ENCODE assay signal across 11 mouse cellular contexts in genomic region chr2:29426684-29427083, GRCm38 (mm10).
DNase-seq lines count a peak whose midpoint lies in the region; ATAC-seq and TF ChIP-seq lines count a peak whose summit lies in the region.
"Had no signal": no experiment of that assay in that cellular context is flagged by ENCODE, and none has a peak within 500 bp of the region (broad histone marks: within the 10 kb centered on the region; RNA-seq: fewer than 3 reads in every experiment).

No protein-coding gene starts in this region.

- intact Hi-C loops in heart, postnatal 14 days (cut with DNase I), result loop anchor here (5.0 kb wide), 1 partner anchor 96 kb away; no protein-coding TSS in a partner anchor

- DNase-seq in hindbrain, postnatal 0 days (ENCODE audit: low spot score), result peak; percentile 51
- peak; percentile 75 for DNase-seq in adrenal gland, postnatal 10 days
- peak; percentile 92 to 95 for DNase-seq in cerebellum, postnatal 25 days
- DNase-seq in heart, postnatal 14 days, result peak; percentile 70 to 77
- no peak for DNase-seq in c-Kit-positive CD71-positive TER-119-positive erythroid progenitor cells, embryonic 14.5 days (ENCODE audit: low spot score)
- no peak for DNase-seq in forebrain, embryonic 11.5 days (ENCODE audit: low spot score)
- no peak for DNase-seq in frontal cortex, adult 2 months (ENCODE audit: extremely low spot score in 1 of 2, low spot score in 1 of 2)
- DNase-seq: kidney, postnatal 14 days had no signal

- ATAC-seq in hindbrain, postnatal 0 days, result no peak
- no peak for ATAC-seq in hindbrain, embryonic 12.5 days (ENCODE audit: low FRiP score)
- no peak for ATAC-seq in forebrain, embryonic 11.5 days (replicated peaks; ENCODE audit: low FRiP score)
- ATAC-seq: CD4-positive, CD25-positive, alpha-beta regulatory T cell, adult 4 months had no signal

- no peak overlapping the region for H3K4me3 ChIP-seq in hindbrain, postnatal 0 days (ENCODE audit: low read length)
- H3K4me3 ChIP-seq in hindbrain, embryonic 12.5 days, result no peak overlapping the region
- H3K4me3 ChIP-seq in forebrain, embryonic 11.5 days (ENCODE audit: low read depth, low read length), result no peak overlapping the region
- H3K4me3 ChIP-seq: heart, embryonic 13.5 days had no signal

- H3K9ac ChIP-seq in hindbrain, postnatal 0 days (replicated peaks; ENCODE audit: low read length), result no peak overlapping the region
- H3K9ac ChIP-seq in hindbrain, embryonic 12.5 days, result no peak overlapping the region
- no peak overlapping the region for H3K9ac ChIP-seq in forebrain, embryonic 11.5 days (ENCODE audit: low read length)
- H3K9ac ChIP-seq: heart, embryonic 13.5 days had no signal

- H3K27me3 ChIP-seq in hindbrain, postnatal 0 days (ENCODE audit: insufficient read depth, low read length), result no peaks in the 10 kb centered on the region
- no peaks in the 10 kb centered on the region; the same call in 1 of the 2 replicates for H3K27me3 ChIP-seq in hindbrain, embryonic 12.5 days
- H3K27me3 ChIP-seq in forebrain, embryonic 11.5 days (ENCODE audit: control insufficient read depth, insufficient read depth, low read length), result no peaks in the 10 kb centered on the region
- H3K27me3 ChIP-seq: heart, embryonic 13.5 days had no signal

- 0 out of 2 replicates have a peak, but pooled peaks cover 4% of the 10 kb centered on the region for H3K4me1 ChIP-seq in hindbrain, postnatal 0 days (ENCODE audit: insufficient read depth, low read length)
- H3K4me1 ChIP-seq in hindbrain, embryonic 12.5 days, result peaks cover 11% of the 10 kb centered on the region
- H3K4me1 ChIP-seq in forebrain, embryonic 11.5 days (replicated peaks; ENCODE audit: control insufficient read depth, insufficient read depth, low read length), result peaks cover 8% of the 10 kb centered on the region; the same call in 1 of the 2 replicates

- 65% methylated on average over 3 of the region's 3 CpGs for WGBS in hindbrain, postnatal 0 days
- 90% methylated on average over 3 of the region's 3 CpGs for WGBS in hindbrain, embryonic 12.5 days
- 89% methylated on average over 3 of the region's 3 CpGs for whole genome bisulfite sequencing in forebrain, embryonic 11.5 days

- no peaks in the 10 kb centered on the region for H3K9me3 ChIP-seq in hindbrain, postnatal 0 days (ENCODE audit: low read length)
- H3K9me3 ChIP-seq in hindbrain, embryonic 12.5 days (replicated peaks), result no peaks in the 10 kb centered on the region
- no peaks in the 10 kb centered on the region for H3K9me3 ChIP-seq in forebrain, embryonic 11.5 days (ENCODE audit: control insufficient read depth, low read length)
- H3K9me3 ChIP-seq: heart, embryonic 13.5 days had no signal

- H3K4me2 ChIP-seq in hindbrain, postnatal 0 days (ENCODE audit: low read depth, low read length), result no peak overlapping the region
- no peak overlapping the region for H3K4me2 ChIP-seq in hindbrain, embryonic 12.5 days (replicated peaks)
- H3K4me2 ChIP-seq in forebrain, embryonic 11.5 days (ENCODE audit: low read depth, low read length, severe bottlenecking), result no peak overlapping the region
- H3K4me2 ChIP-seq: heart, embryonic 13.5 days had no signal

- no peaks in the 10 kb centered on the region for H3K36me3 ChIP-seq in hindbrain, postnatal 0 days (ENCODE audit: insufficient read depth, low read length)
- H3K36me3 ChIP-seq in hindbrain, embryonic 12.5 days, result no peaks in the 10 kb centered on the region
- no peaks in the 10 kb centered on the region for H3K36me3 ChIP-seq in forebrain, embryonic 11.5 days (ENCODE audit: control insufficient read depth, insufficient read depth, low read length)
- H3K36me3 ChIP-seq: heart, embryonic 13.5 days had no signal

- H3K27ac ChIP-seq in hindbrain, postnatal 0 days, result no peak overlapping the region
- no peak overlapping the region for H3K27ac ChIP-seq in hindbrain, embryonic 12.5 days
- H3K27ac ChIP-seq in forebrain, embryonic 11.5 days (ENCODE audit: low read depth, low read length), result no peak overlapping the region
- H3K27ac ChIP-seq: heart, embryonic 13.5 days had no signal

- TF ChIP-seq CTCF in hindbrain, postnatal 0 days (IDR thresholded peaks at IDR 0.05; ENCODE audit: low read depth), result no peak

Comparison
In these comparisons a context has a peak if more than half of its experiments do, and no peak if none do; other contexts are left out.
1. DNase-seq: peak in hindbrain, postnatal 0 days (single experiment), adrenal gland, postnatal 10 days (single experiment), cerebellum, postnatal 25 days (2 of 2) and heart, postnatal 14 days (2 of 2); none in c-Kit-positive CD71-positive TER-119-positive erythroid progenitor cells, embryonic 14.5 days (single experiment), forebrain, embryonic 11.5 days (single experiment) and frontal cortex, adult 2 months (0 of 2).